Mouse (Mus musculus) hindlimb bud, embryonic 11.5 days (tissue): ENCODE measurements around the gene Ophn1.
A peak's percentile ranks its signal among the peaks of the same experiment; 100 is the strongest.

ENCODE experiments used
- DNase-seq: peaks from one replicate; pipeline ENCODE4 v3.0.0-alpha.2; 2012; ENCODE audit warnings: low read depth, low spot score; ENCODE audit errors: extremely low spot score

The Ophn1 gene

GRCm38 (mm10) chrX:98890406-98891116 lies at the start of gene Ophn1:
Ophn1 (minus strand) TSS chrX:98891025.
- DNase-seq = no peak

GRCm38 (mm10) chrX:98937555-98938294 lies 46.9 kb upstream of the Ophn1 start:
- peak; percentile 42 for DNase-seq

GRCm38 (mm10) chrX:98936707-98937554 lies 46.1 kb upstream of the Ophn1 start:
- DNase-seq = peak; percentile 37

GRCm38 (mm10) chrX:98936101-98936500 lies 45.3 kb upstream of the Ophn1 start, which contains the start of gene Yipf6:
Yipf6 (plus strand) TSS chrX:98936316.
- no peak for DNase-seq

GRCm38 (mm10) chrX:98919423-98919822 lies 28.6 kb upstream of the Ophn1 start:
- no peak for DNase-seq

- DNase-seq = no peak
Measured at GRCm38 (mm10) chrX:98908910-98909309, 18.1 kb upstream of the Ophn1 start.

GRCm38 (mm10) chrX:98904226-98904625 lies 13.4 kb upstream of the Ophn1 start:
- DNase-seq = no peak

- DNase-seq = no peak
Measured at GRCm38 (mm10) chrX:98898307-98898706, 7.5 kb upstream of the Ophn1 start.

GRCm38 (mm10) chrX:98890072-98890405 lies 786 bp downstream of the Ophn1 start:
- DNase-seq = no peak

GRCm38 (mm10) chrX:98881983-98882382 lies 8.8 kb downstream of the Ophn1 start:
- DNase-seq = no peak

GRCm38 (mm10) chrX:98881085-98881484 lies 9.7 kb downstream of the Ophn1 start:
- DNase-seq = no peak

- DNase-seq = no peak
Measured at GRCm38 (mm10) chrX:98880314-98880713, 10.5 kb downstream of the Ophn1 start.

- DNase-seq = no peak
Measured at GRCm38 (mm10) chrX:98875144-98875543, 15.7 kb downstream of the Ophn1 start.

GRCm38 (mm10) chrX:98874086-98874485 lies 16.7 kb downstream of the Ophn1 start:
- no peak for DNase-seq

GRCm38 (mm10) chrX:98872064-98872463 lies 18.8 kb downstream of the Ophn1 start:
- DNase-seq = no peak

- no peak for DNase-seq
Measured at GRCm38 (mm10) chrX:98870541-98870940, 20.3 kb downstream of the Ophn1 start.

- no peak for DNase-seq
Measured at GRCm38 (mm10) chrX:98869735-98870134, 21.1 kb downstream of the Ophn1 start.

- no peak for DNase-seq
Measured at GRCm38 (mm10) chrX:98869165-98869564, 21.7 kb downstream of the Ophn1 start.

GRCm38 (mm10) chrX:98860167-98860566 lies 30.7 kb downstream of the Ophn1 start:
- no peak for DNase-seq

GRCm38 (mm10) chrX:98856046-98856445 lies 34.8 kb downstream of the Ophn1 start:
- no peak for DNase-seq

GRCm38 (mm10) chrX:98850869-98851268 lies 40.0 kb downstream of the Ophn1 start:
- no peak for DNase-seq

- DNase-seq = no peak
Measured at GRCm38 (mm10) chrX:98841606-98842005, 49.2 kb downstream of the Ophn1 start.
